Mouse (Mus musculus): ENCODE results near the gene Mylip. TPM values are rescaled to one million over a fixed set of nuclear protein-coding genes. Genes with fewer than 3 reads are reported as not detected.

Mylip gene
- polyA plus RNA-seq, 1 experiment from 2014 or later = 5.1 TPM

GRCm38 (mm10) chr13:45358676-45359323, 30.7 kb upstream of the Mylip start:
- Histone ChIP-seq H3K27me3 (ENCODE audit: control insufficient read depth, insufficient read depth, low read length) (no peaks in the 10 kb centered on the region), H3K4me2 (ENCODE audit: low read depth) (no peak overlapping the region), H3K4me3 (ENCODE audit: low read depth, low read length) (no peak overlapping the region), H3K36me3 (ENCODE audit: control insufficient read depth, insufficient read depth, low read length) (no peaks in the 10 kb centered on the region), H3K9me3 (ENCODE audit: control insufficient read depth, low read length) (no peaks in the 10 kb centered on the region), H3K4me1 (ENCODE audit: control insufficient read depth, insufficient read depth, low read length) (no peaks in the 10 kb centered on the region), H3K27ac (ENCODE audit: low read depth, low read length) (no peak overlapping the region), H3K9ac (ENCODE audit: low read length) (no peak overlapping the region)
- ATAC-seq (ENCODE audit: insufficient read depth, low FRiP score, low TSS enrichment) (no peak), DNase-seq (ENCODE audit: low spot score) (no peak)
- 88% methylated on average over 13 of the region's 13 CpGs for WGBS

GRCm38 (mm10) chr13:45365788-45366187, 23.8 kb upstream of the Mylip start:
- Histone ChIP-seq H3K9me3 (ENCODE audit: control insufficient read depth, low read length) (no peaks in the 10 kb centered on the region), H3K4me1 (ENCODE audit: control insufficient read depth, insufficient read depth, low read length) (no peaks in the 10 kb centered on the region), H3K27ac (ENCODE audit: low read depth, low read length) (no peak overlapping the region), H3K9ac (ENCODE audit: low read length) (no peak overlapping the region), H3K36me3 (ENCODE audit: control insufficient read depth, insufficient read depth, low read length) (no peaks in the 10 kb centered on the region), H3K4me2 (ENCODE audit: low read depth) (no peak overlapping the region), H3K4me3 (ENCODE audit: low read depth, low read length) (no peak overlapping the region), H3K27me3 (ENCODE audit: control insufficient read depth, insufficient read depth, low read length) (no peaks in the 10 kb centered on the region)
- WGBS = 87% methylated on average over 10 of the region's 10 CpGs
- DNase-seq (ENCODE audit: low spot score) (no peak), ATAC-seq (ENCODE audit: insufficient read depth, low FRiP score, low TSS enrichment) (no peak)

GRCm38 (mm10) chr13:45371673-45372072, 17.9 kb upstream of the Mylip start:
- Histone ChIP-seq H3K4me1 (ENCODE audit: control insufficient read depth, insufficient read depth, low read length) (no peaks in the 10 kb centered on the region), H3K27ac (ENCODE audit: low read depth, low read length) (no peak overlapping the region), H3K9me3 (ENCODE audit: control insufficient read depth, low read length) (no peaks in the 10 kb centered on the region), H3K9ac (ENCODE audit: low read length) (no peak overlapping the region), H3K27me3 (ENCODE audit: control insufficient read depth, insufficient read depth, low read length) (no peaks in the 10 kb centered on the region), H3K4me3 (ENCODE audit: low read depth, low read length) (no peak overlapping the region), H3K36me3 (ENCODE audit: control insufficient read depth, insufficient read depth, low read length) (no peaks in the 10 kb centered on the region), H3K4me2 (ENCODE audit: low read depth) (no peak overlapping the region)
- DNase-seq (ENCODE audit: low spot score) = no peak
- no peak for ATAC-seq (ENCODE audit: insufficient read depth, low FRiP score, low TSS enrichment)
- 78% methylated on average over 2 of the region's 2 CpGs for WGBS

- Histone ChIP-seq H3K9ac (ENCODE audit: low read length) (no peak overlapping the region), H3K36me3 (ENCODE audit: control insufficient read depth, insufficient read depth, low read length) (no peaks in the 10 kb centered on the region), H3K4me3 (ENCODE audit: low read depth, low read length) (no peak overlapping the region), H3K9me3 (ENCODE audit: control insufficient read depth, low read length) (no peaks in the 10 kb centered on the region), H3K4me1 (ENCODE audit: control insufficient read depth, insufficient read depth, low read length) (no peaks in the 10 kb centered on the region), H3K27me3 (ENCODE audit: control insufficient read depth, insufficient read depth, low read length) (no peaks in the 10 kb centered on the region), H3K4me2 (ENCODE audit: low read depth) (no peak overlapping the region), H3K27ac (ENCODE audit: low read depth, low read length) (no peak overlapping the region)
- 93% methylated on average over 2 of the region's 2 CpGs for WGBS
- ATAC-seq (ENCODE audit: insufficient read depth, low FRiP score, low TSS enrichment) = no peak
- DNase-seq (ENCODE audit: low spot score) = no peak
Measured at GRCm38 (mm10) chr13:45372456-45372855, 17.1 kb upstream of the Mylip start.

GRCm38 (mm10) chr13:45374846-45375245, 14.7 kb upstream of the Mylip start:
- no peaks in the 10 kb centered on the region for H3K36me3 ChIP-seq (ENCODE audit: control insufficient read depth, insufficient read depth, low read length)
- 33% methylated on average over 6 of the region's 6 CpGs for WGBS
- ATAC-seq (ENCODE audit: insufficient read depth, low FRiP score, low TSS enrichment) = no peak
- DNase-seq (ENCODE audit: low spot score) = no peak
- H3K27ac ChIP-seq (ENCODE audit: low read depth, low read length) = no peak overlapping the region
- H3K27me3 ChIP-seq (ENCODE audit: control insufficient read depth, insufficient read depth, low read length) = no peaks in the 10 kb centered on the region
- no peak overlapping the region for H3K4me3 ChIP-seq (ENCODE audit: low read depth, low read length)
- H3K4me1 ChIP-seq (ENCODE audit: control insufficient read depth, insufficient read depth, low read length) = no peaks in the 10 kb centered on the region
- no peak overlapping the region for H3K9ac ChIP-seq (ENCODE audit: low read length)
- H3K9me3 ChIP-seq (ENCODE audit: control insufficient read depth, low read length) = no peaks in the 10 kb centered on the region
- H3K4me2 ChIP-seq (ENCODE audit: low read depth) = no peak overlapping the region

GRCm38 (mm10) chr13:45382208-45382607, 7.3 kb upstream of the Mylip start:
- no peak for DNase-seq (ENCODE audit: low spot score)
- no peak overlapping the region for H3K9ac ChIP-seq (ENCODE audit: low read length)
- no peaks in the 10 kb centered on the region for H3K9me3 ChIP-seq (ENCODE audit: control insufficient read depth, low read length)
- H3K4me1 ChIP-seq (ENCODE audit: control insufficient read depth, insufficient read depth, low read length) = no peaks in the 10 kb centered on the region
- H3K36me3 ChIP-seq (ENCODE audit: control insufficient read depth, insufficient read depth, low read length) = no peaks in the 10 kb centered on the region
- no peak overlapping the region for H3K4me2 ChIP-seq (ENCODE audit: low read depth)
- H3K27me3 ChIP-seq (ENCODE audit: control insufficient read depth, insufficient read depth, low read length) = no peaks in the 10 kb centered on the region
- H3K4me3 ChIP-seq (ENCODE audit: low read depth, low read length) = no peak overlapping the region
- no peak for ATAC-seq (ENCODE audit: insufficient read depth, low FRiP score, low TSS enrichment)
- 89% methylated on average over 7 of the region's 7 CpGs for WGBS
- H3K27ac ChIP-seq (ENCODE audit: low read depth, low read length) = no peak overlapping the region

- no peak overlapping the region for H3K27ac ChIP-seq (ENCODE audit: low read depth, low read length)
- H3K9me3 ChIP-seq (ENCODE audit: control insufficient read depth, low read length) = no peaks in the 10 kb centered on the region
- ATAC-seq (ENCODE audit: insufficient read depth, low FRiP score, low TSS enrichment) (no peak), DNase-seq (ENCODE audit: low spot score) (no peak)
- no peaks in the 10 kb centered on the region for H3K36me3 ChIP-seq (ENCODE audit: control insufficient read depth, insufficient read depth, low read length)
- H3K27me3 ChIP-seq (ENCODE audit: control insufficient read depth, insufficient read depth, low read length) = no peaks in the 10 kb centered on the region
- no peak overlapping the region for H3K4me2 ChIP-seq (ENCODE audit: low read depth)
- no peak overlapping the region for H3K9ac ChIP-seq (ENCODE audit: low read length)
- 89% methylated on average over 2 of the region's 2 CpGs for WGBS
- H3K4me3 ChIP-seq (ENCODE audit: low read depth, low read length) = no peak overlapping the region
- peaks cover 3% of the 10 kb centered on the region; the same call in 1 of the 2 replicates for H3K4me1 ChIP-seq (ENCODE audit: control insufficient read depth, insufficient read depth, low read length)
Measured at GRCm38 (mm10) chr13:45384636-45385035, 4.9 kb upstream of the Mylip start.

- no peak overlapping the region for H3K4me3 ChIP-seq (ENCODE audit: low read depth, low read length)
- no peak for DNase-seq (ENCODE audit: low spot score)
- H3K36me3 ChIP-seq (ENCODE audit: control insufficient read depth, insufficient read depth, low read length) = no peaks in the 10 kb centered on the region
- no peak overlapping the region for H3K9ac ChIP-seq (ENCODE audit: low read length)
- H3K27ac ChIP-seq (ENCODE audit: low read depth, low read length) = no peak overlapping the region
- no peak overlapping the region for H3K4me2 ChIP-seq (ENCODE audit: low read depth)
- H3K9me3 ChIP-seq (ENCODE audit: control insufficient read depth, low read length) = no peaks in the 10 kb centered on the region
- no peaks in the 10 kb centered on the region for H3K27me3 ChIP-seq (ENCODE audit: control insufficient read depth, insufficient read depth, low read length)
- no peak for ATAC-seq (ENCODE audit: insufficient read depth, low FRiP score, low TSS enrichment)
- H3K4me1 ChIP-seq (ENCODE audit: control insufficient read depth, insufficient read depth, low read length) = peaks cover 7% of the 10 kb centered on the region
- 92% methylated on average over 6 of the region's 6 CpGs for WGBS
Measured at GRCm38 (mm10) chr13:45385521-45385920, 4.0 kb upstream of the Mylip start.

GRCm38 (mm10) chr13:45386253-45386652, 3.3 kb upstream of the Mylip start:
- no peak for DNase-seq (ENCODE audit: low spot score)
- Histone ChIP-seq H3K36me3 (ENCODE audit: control insufficient read depth, insufficient read depth, low read length) (no peaks in the 10 kb centered on the region), H3K4me2 (ENCODE audit: low read depth) (no peak overlapping the region), H3K4me1 (ENCODE audit: control insufficient read depth, insufficient read depth, low read length) (peaks cover 7% of the 10 kb centered on the region), H3K27ac (ENCODE audit: low read depth, low read length) (no peak overlapping the region), H3K9me3 (ENCODE audit: control insufficient read depth, low read length) (no peaks in the 10 kb centered on the region), H3K4me3 (ENCODE audit: low read depth, low read length) (no peak overlapping the region), H3K27me3 (ENCODE audit: control insufficient read depth, insufficient read depth, low read length) (no peaks in the 10 kb centered on the region), H3K9ac (ENCODE audit: low read length) (no peak overlapping the region)
- ATAC-seq (ENCODE audit: insufficient read depth, low FRiP score, low TSS enrichment) = no peak
- WGBS = 91% methylated on average over 14 of the region's 14 CpGs

Data from neural tube, embryonic 11.5 days (tissue).